Comparison of ENCODE assay signal across 9 mouse cellular contexts in genomic region chr12:26226363-26226762, GRCm38 (mm10).
DNase-seq lines count a peak whose midpoint lies in the region; ATAC-seq and TF ChIP-seq lines count a peak whose summit lies in the region.
"Had no signal": no experiment of that assay in that cellular context is flagged by ENCODE, and none has a peak within 500 bp of the region (broad histone marks: within the 10 kb centered on the region; RNA-seq: fewer than 3 reads in every experiment).

No protein-coding gene starts in this region.

- WGBS in neural tube, embryonic 14.5 days = 10% methylated on average over 2 of the region's 2 CpGs

- no peaks in the 10 kb centered on the region for H3K27me3 ChIP-seq in neural tube, embryonic 14.5 days (ENCODE audit: control insufficient read depth, insufficient read depth, low read length)
- H3K27me3 ChIP-seq: neural tube, embryonic 12.5 days had no signal

- no peak overlapping the region for H3K4me3 ChIP-seq in gastrocnemius, adult 2 months
- H3K4me3 ChIP-seq in neural tube, embryonic 14.5 days (ENCODE audit: low read depth, low read length) = no peak overlapping the region
- H3K4me3 ChIP-seq: neural tube, embryonic 12.5 days had no signal

- no peak overlapping the region for H3K27ac ChIP-seq in gastrocnemius, adult 2 months
- H3K27ac ChIP-seq in neural tube, embryonic 14.5 days (ENCODE audit: low read depth, low read length) = peak overlapping the region; percentile 17; the same call in 1 of the 2 replicates
- H3K27ac ChIP-seq: neural tube, embryonic 12.5 days had no signal

- H3K4me1 ChIP-seq in neural tube, embryonic 14.5 days (ENCODE audit: control insufficient read depth, insufficient read depth, low read length) = peaks cover 4% of the 10 kb centered on the region; the same call in 1 of the 2 replicates
- H3K4me1 ChIP-seq: neural tube, embryonic 12.5 days had no signal

- intact Hi-C loops in gastrocnemius, adult 2 months (cut with DNase I) = loop anchor here (2.0 kb wide), 2 partner anchors 362 to 1134 kb away; no protein-coding TSS in a partner anchor
- intact Hi-C loops in gastrocnemius, postnatal 14 days (cut with DNase I; ENCODE audit: low total_unique reads) = loop anchor here (10.0 kb wide), 2 partner anchors 132 to 362 kb away; no protein-coding TSS in a partner anchor

- H3K36me3 ChIP-seq in neural tube, embryonic 14.5 days (ENCODE audit: control insufficient read depth, insufficient read depth, low read length) = no peaks in the 10 kb centered on the region
- H3K36me3 ChIP-seq: neural tube, embryonic 12.5 days had no signal

- no peak overlapping the region for H3K4me2 ChIP-seq in neural tube, embryonic 14.5 days (ENCODE audit: low read depth, low read length)
- H3K4me2 ChIP-seq: neural tube, embryonic 12.5 days had no signal

- no peaks in the 10 kb centered on the region for H3K9me3 ChIP-seq in neural tube, embryonic 14.5 days (ENCODE audit: control insufficient read depth, low read length)
- H3K9me3 ChIP-seq: neural tube, embryonic 12.5 days had no signal

- no peak for DNase-seq in gastrocnemius, adult 2 months
- no peak for DNase-seq in gastrocnemius, postnatal 10 days
- DNase-seq in ovary, postnatal 14 days (ENCODE audit: low spot score) = peak; percentile 21
- no peak for DNase-seq in ovary, adult 18-20 months (ENCODE audit: low spot score)
- peak; percentile 30 to 68 for DNase-seq in cerebellum, postnatal 36 days
- peak; percentile 19 to 77 for DNase-seq in layer of hippocampus, adult 18-20 months (ENCODE audit: low spot score in 2 of 2)
- no peak for DNase-seq in gastrocnemius, postnatal 14 days

- TF ChIP-seq CTCF in gastrocnemius, adult 2 months (IDR thresholded peaks at IDR 0.05) = peak; percentile 80

- no peak for ATAC-seq in neural tube, embryonic 14.5 days (ENCODE audit: low read depth)

- no peak overlapping the region for H3K9ac ChIP-seq in neural tube, embryonic 14.5 days (replicated peaks; ENCODE audit: low read depth, low read length)
- H3K9ac ChIP-seq: neural tube, embryonic 12.5 days had no signal

Comparison
In these comparisons a context has a peak if more than half of its experiments do, and no peak if none do; other contexts are left out.
1. DNase-seq: peak in ovary, postnatal 14 days (single experiment), cerebellum, postnatal 36 days (2 of 2) and layer of hippocampus, adult 18-20 months (2 of 2); none in gastrocnemius, adult 2 months (single experiment), gastrocnemius, postnatal 10 days (single experiment), ovary, adult 18-20 months (single experiment) and gastrocnemius, postnatal 14 days (single experiment).